Mouse (Mus musculus) testis, postnatal 10 days (tissue): ENCODE results near the gene Stard13.

Experiments used
- DNase-seq: peaks from one replicate; pipeline ENCODE4 v3.0.0; 2021; ENCODE audit warnings: low spot score

Stard13 gene

DNA sequence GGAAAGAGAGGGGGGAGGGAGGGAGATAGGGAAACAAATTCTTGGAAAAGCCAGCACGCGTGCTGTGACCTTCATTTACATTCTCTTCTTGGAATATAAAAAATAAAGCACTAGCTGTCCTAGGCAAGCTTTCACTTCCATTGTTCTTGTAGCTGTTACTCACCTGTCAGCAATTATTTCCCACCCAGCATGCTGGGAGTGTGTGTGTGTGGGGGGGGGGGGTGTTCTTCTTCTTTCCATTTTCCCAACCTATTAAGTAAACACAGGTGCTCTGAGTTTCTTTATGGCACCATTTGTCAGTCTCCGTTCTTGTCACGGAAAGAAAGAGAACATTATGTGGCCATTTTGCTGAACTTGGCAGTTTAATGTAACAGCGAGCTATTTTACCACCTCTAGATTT, 214.7 kb downstream of the Stard13 start:
- DNase-seq: no peak

GRCm38 (mm10) chr5:151018450-151018849, 215.2 kb downstream of the Stard13 start:
- no peak for DNase-seq

GRCm38 (mm10) chr5:151004216-151004755, 229.3 kb downstream of the Stard13 start:
- DNase-seq: no peak

GRCm38 (mm10) chr5:151002051-151002450, 231.6 kb downstream of the Stard13 start:
- no peak for DNase-seq

DNA sequence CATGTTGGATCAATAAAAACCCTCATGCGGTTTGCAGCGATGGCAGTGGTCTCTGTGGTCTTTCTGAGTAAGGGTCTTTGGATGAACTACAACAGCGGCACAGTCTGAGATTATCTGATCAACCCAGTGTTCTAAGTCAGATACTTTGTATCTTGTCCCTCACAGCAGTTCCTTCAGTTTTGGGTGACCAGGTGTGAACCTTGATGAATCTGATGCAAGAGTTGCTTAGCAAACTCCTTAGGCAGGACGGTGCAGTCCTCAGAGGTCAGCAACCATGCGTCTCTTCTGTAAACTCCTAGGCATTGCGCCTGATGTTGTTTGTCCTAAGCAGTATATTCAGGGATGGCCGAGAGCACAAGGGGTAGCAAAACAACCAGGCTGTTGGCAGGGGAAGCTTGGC, 232.5 kb downstream of the Stard13 start:
- DNase-seq: no peak

DNA sequence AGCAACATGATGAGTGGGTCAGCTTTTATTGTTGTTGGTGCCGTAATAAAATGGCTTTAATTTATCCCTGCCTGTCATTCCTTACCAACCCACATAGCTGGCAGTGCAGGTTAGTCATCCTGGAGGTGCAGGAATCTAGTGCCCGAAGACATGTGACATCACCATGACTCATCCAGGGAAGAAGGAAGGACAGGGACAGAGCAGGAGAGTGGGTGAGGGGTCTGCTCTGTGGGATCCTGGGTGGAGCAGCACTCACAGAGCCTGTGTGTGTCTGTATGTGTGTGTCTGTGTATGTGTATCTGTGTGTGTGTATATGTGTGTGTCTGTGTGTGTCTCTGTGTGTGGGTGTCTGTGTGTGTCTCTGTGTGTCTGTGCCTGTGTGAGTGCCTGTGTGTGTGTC, 237.1 kb downstream of the Stard13 start:
- DNase-seq: no peak

DNA sequence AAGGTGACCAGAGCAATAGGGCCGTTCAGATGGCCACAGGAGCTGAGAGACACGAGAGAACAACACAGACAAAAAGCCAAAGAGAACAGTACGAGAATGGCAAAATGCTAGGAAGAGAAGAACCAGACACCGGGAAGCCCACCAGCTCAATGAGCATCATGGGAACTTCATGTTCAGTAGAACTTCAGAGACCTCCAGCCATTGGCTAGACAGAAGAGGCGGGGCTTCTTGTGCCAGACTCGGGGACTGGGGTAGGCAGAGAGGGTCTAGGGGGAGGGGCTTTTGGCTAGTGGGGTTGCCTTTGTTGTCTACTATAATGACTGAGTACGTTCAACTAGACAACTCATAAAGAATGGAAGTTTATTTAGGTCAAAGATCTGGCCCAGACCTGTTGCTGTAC, 239.5 kb downstream of the Stard13 start:
- DNase-seq: no peak
